Mouse (Mus musculus) kidney, adult 9 months (tissue): ENCODE data around the gene Timm8a2.

Experiments
- DNase-seq: peaks from one replicate; pipeline ENCODE4 v3.0.0; 2022

Timm8a2 gene

DNA sequence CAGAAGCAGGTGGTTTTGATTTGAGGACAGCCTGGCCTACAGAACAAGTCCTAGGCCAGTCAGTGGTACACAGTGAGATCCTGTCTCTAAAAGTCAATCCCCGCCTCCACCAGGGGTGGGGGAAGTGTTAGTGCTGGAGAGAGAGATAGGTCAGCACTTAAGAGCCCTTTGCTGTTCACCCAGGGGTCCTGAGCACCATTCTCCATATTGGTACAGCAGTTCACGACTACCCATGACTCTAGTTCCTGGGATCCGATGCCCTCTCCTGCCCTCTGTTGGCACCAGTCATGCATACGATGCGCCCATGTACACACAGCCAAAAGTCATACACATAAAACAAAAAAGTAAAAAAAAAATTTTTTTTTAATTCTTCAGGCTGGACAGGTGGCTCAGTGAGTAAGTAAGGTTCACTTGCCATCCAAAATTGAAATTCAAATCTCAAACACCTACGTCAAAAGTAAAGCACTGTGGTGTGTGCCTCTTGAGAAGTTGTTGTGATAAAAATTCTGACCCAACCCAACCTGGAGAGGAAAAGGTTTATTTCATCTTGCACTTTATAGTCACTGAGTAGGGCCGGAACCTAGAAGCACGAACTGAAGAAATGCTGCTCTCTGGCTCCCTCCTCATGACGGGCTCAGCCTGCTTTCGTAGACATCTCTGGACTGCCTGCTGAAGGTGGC is 28.1 kb downstream of the Timm8a2 start:
- DNase-seq = no peak

- DNase-seq = no peak
Observed at GRCm38 (mm10) chr14:122063599-122063998, 29.1 kb downstream of the Timm8a2 start.

DNA sequence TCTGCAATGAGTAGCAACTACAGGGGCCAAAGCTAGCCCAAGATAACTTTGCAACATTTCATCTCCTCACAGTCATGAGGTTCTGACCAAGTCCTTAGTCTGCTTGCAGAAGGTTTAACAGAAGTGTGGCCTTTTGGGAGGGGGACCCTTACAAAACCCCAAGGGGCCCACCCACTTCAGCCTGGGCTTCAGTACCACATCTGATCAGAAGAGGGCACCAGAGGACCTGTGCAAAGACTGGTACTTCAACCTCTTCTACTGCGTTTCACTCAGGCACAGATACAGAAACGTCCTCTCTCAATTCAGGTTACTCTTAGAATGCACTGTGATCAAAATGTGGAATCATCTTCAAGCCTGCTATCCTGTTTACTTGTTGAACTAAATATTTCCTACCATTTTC is 30.0 kb downstream of the Timm8a2 start:
- peak; percentile 71 for DNase-seq

GRCm38 (mm10) chr14:122066243-122066642 is 31.8 kb downstream of the Timm8a2 start:
- DNase-seq = no peak

- peak; percentile 83 for DNase-seq
Observed at GRCm38 (mm10) chr14:122068036-122068435, 33.6 kb downstream of the Timm8a2 start.

DNA sequence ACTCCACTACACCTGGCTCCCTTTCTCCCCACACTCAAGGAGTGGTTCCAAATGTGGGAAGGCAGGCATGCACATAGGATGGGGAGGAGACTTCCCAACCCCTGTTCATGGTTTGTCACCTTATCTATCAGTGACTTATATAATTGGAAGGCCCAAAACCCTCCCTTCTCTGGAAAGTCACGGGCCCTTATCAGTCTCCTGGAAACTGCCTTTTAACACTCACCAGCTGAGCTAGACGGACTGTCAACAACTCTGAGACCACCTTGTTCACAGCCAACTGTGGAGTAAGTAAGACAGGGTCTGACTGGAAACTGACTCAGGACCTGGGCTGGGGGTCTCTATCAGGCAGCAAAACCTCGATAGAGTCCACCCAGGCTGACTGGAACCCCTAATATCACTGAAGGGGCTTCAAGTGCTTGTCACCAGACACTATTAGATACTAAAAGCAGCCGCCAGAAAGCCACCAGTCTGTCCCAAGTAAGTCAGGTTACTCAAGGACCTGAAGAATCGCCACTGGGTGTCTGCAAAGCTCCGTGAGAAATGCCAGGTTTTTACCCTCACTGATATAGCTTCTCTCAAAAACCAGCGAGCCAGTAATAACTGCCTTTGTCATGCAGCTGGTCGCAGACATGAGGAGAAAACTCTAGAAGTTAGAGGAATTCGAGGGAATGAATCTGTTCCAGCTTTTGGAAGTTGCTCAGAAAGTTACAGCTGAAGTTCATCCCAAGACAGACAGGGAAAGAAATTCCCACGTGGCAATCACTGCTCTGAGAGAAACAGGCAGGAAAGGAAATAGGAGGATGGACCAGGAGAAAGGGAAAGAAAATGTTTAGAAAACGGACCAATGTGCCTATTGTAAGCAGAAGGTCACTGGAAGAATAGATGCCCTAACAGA is 34.6 kb downstream of the Timm8a2 start:
- DNase-seq = no peak

GRCm38 (mm10) chr14:122069948-122070347 is 35.5 kb downstream of the Timm8a2 start:
- no peak for DNase-seq

DNA sequence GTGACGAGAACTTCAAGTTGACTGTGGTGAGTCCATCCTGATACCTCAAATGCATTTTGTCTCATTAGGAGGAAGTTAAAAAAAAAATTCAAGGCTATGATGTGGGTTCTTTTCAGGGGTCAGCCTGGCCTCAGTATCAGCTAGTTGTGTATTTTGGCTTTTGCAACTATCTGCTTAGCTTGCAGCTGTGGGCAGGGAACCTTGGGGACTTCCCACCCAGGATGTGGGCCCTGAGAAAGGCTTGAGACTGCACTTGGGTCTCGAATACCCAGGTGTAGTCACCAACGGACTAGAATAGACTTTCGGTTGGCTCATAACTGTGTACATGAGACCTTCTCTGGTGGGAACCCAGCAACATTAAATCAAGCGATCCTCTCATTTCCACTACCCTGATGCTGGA is 38.9 kb downstream of the Timm8a2 start:
- DNase-seq = no peak

DNA sequence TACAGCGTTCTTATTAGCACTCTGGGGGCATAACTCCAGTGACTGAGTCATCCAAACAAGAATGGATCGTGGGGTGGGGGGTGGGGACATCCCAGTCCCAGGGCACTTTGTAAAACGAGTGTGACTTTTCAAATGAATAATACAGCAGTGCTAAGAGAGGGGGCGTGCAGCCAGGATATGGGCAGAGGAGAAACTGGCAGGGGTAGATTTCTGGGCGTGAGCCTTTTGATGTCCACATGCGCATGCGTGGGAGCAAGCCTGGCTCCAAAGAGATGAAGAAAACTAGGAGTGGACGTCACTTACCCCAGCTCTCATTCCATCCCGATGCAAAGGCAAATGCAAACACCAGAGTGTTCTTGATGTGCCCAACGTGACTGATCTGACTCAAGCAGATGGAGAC is 39.9 kb downstream of the Timm8a2 start:
- DNase-seq = no peak

DNA sequence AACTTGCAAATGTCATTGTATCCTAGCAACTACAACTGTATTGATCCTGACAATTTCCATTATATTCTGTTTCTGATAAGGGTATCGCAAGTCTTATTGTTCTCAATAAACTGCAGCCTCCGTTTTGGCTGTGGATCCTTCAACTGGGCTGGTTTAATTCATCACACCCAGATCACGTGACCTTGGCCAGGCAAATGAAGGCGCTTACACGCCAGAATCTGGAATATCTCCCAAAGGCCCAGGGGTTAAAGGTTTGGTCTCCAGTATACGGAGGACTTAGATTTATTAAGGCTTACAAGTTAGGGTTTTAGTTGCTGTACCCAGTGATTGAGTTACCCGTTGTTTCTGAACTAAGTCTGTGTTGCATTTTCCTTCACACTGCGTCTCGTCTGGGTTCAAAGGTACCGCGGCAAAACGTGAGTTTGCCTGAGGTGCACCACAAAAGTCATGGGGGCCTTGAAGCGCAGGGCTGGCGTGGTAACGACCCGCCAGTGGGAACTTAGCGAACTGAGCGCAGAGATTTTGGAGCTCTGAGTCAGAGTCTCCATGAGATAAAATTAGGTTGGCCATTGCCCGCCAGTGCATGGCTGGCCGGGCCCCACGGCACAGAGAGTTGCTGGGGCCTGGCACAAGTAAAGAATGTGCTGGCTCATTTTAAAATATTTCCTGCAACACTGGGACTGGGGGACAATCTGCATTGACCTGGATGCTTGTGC is 41.2 kb downstream of the Timm8a2 start:
- DNase-seq = peak; percentile 86

DNA sequence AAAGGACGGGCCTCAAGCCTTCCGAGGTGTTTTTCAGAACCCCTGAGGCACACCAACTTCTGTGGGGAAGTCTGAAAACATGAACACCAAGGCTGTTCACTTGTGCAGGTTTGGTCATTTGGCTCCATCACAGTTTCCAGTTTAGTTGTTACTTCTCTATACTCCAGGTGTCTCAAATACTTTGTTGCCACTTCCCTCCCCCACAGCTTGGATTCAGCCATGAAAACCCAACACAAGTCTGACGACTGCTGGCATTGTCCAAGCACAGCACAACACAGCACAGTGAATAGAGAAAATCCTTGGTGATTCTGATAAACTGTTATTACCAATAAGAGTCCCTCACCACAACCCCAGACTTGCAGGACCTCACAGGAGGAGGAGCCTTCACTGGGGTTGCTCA is 42.5 kb downstream of the Timm8a2 start:
- no peak for DNase-seq

GRCm38 (mm10) chr14:122079428-122079827 is 45.0 kb downstream of the Timm8a2 start:
- DNase-seq = peak; percentile 75

GRCm38 (mm10) chr14:122079921-122080320 is 45.4 kb downstream of the Timm8a2 start:
- DNase-seq = no peak

DNA sequence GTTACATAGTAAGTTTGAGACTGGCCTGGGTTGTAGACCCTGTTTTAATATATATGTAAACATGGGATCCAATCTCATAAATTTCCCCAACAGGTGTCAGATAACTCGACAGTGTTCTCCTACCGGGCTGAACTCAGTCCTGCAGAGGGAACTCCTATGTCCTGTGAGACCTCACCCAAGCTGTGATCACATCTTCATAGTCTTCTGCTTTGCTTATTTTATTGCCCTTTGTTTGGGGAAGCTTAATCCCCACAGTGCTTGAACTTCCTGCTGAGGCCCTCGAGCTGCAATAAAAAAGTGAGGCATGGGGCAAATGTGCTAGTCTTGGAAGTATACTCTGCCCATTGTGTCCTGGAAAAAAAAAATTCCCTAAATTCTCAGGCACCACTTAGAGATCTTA is 46.8 kb downstream of the Timm8a2 start:
- DNase-seq = no peak

DNA sequence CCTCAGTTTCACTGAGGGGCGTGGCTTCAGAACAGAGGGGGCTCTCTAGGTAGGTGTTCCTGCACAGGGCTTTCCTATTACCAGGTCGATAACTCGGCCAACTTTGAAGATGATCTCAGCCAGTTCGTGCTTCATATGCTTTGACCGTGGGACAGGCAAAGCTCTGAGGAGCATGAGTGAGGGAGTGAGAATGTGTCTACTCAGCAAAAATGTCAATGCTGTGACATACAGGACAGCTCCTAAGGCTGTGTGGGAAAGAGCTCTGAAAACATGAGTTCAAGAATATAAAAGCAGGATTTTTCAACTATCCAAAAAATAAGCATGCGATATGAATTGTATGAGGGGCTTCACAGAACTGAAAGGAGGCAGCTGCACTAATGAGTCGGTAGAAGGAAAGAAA is 49.0 kb downstream of the Timm8a2 start:
- DNase-seq = no peak

GRCm38 (mm10) chr14:122087956-122088355 is 53.5 kb downstream of the Timm8a2 start:
- DNase-seq = no peak
